Mouse (Mus musculus) CD8-positive naive resting alpha-beta T cell, adult 2 months (primary cell): ENCODE results near the gene Isca2.

Source experiments
- DNase-seq, 2 experiments: peaks; one replicate each; pipeline ENCODE4 v3.0.0; 2022; ENCODE audit warnings: low read depth in 2 of 2, low spot score in 2 of 2

The Isca2 gene

GRCm38 (mm10) chr12:84814663-84815325 lies 41.7 kb downstream of the Isca2 start:
- no peak for DNase-seq

- DNase-seq: no peak
Measured at GRCm38 (mm10) chr12:84818496-84818895, 45.4 kb downstream of the Isca2 start.

DNA sequence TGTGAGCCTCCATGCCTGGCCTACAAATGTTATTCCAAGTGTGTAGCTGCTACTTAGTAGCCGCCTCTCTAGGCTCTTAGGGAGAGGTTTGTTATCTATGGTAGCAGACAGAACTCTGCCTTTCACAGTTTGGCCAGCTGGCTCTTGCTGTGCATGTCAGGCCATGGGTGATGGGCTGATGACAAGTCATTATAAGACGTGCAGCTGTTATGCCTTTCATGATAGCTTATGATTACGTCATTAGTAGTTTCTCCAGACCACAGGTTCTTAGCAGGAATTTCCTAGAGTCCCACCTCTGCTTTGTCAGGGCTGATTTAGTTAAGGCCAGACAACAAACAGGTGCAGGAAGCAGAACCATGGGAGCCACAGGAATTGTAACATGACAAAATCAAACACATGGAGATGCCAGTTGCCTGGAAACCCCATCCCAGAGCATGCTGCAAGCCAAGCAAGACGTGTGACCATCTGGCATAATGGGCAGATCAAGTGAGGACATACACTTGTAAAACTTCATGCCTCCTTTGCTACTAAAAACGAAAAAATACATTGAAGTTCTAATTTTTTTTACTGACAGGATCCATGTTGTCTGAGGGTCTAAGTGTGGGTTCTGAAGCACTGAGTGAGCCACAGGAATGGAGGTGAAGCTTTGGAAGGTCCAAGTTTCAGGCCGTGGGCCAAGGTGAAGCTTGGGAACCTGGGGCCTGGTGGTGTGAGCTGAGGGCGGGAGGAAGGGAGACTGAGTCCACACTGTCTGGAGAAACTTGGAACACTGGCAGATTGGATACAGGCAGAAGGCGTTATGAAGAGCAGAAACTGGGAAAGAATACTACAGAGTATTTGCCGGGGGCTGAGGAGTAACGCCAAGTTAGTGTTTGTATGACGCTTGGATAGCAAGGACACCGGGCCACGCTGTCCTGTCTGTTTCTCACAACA lies 46.5 kb downstream of the Isca2 start:
- no peak for DNase-seq

GRCm38 (mm10) chr12:84823601-84824000 lies 50.5 kb downstream of the Isca2 start:
- DNase-seq: no peak

DNA sequence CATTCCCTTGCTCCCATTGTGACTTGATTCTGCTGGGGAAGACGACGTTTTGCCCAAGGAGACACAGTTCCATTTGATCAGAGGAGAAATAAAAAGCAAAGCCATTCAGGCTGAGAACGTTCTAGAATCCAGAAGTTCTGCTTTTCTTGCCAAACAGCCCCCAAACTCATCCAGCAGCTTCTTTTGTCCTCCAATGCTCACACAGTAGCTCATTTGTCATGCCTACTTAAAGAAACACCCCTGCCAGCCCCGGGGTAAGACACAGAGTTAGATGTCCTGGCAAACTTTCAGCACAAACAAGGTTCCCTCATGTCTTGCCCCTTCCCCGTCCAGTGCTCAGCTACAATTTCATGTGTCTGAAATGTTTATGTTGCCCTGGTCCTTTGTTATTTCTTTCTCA lies 51.2 kb downstream of the Isca2 start:
- no peak for DNase-seq
